Mouse (Mus musculus): ENCODE results near the gene Rbfox3. TPM values are rescaled to one million over a fixed set of nuclear protein-coding genes. Genes with fewer than 3 reads are reported as not detected.

Gene Rbfox3
- total RNA-seq, 2 experiments from 2014 or later = not detected

DNA sequence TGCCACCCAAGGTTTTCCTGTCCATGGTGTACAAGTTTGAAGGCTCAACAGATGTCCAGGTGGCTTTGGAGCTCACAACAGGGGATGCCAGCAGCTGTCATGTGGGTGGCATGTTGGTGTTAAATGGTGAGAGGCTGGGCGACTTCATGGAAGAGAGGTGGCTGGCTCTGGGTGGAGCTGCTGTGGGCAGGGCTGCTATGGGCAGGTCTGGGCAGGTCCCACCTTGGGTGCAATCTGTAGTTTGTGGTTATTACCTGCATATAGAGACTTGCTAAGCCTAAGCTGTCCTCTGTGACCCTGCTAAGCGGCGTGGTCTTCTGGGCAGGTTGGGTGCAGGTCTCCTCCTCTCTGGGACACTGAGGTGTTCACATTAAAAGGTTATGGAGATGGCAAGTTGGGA, 425.6 kb downstream of the Rbfox3 start:
- no peak for ATAC-seq (replicated peaks; ENCODE audit: poor library complexity)

DNA sequence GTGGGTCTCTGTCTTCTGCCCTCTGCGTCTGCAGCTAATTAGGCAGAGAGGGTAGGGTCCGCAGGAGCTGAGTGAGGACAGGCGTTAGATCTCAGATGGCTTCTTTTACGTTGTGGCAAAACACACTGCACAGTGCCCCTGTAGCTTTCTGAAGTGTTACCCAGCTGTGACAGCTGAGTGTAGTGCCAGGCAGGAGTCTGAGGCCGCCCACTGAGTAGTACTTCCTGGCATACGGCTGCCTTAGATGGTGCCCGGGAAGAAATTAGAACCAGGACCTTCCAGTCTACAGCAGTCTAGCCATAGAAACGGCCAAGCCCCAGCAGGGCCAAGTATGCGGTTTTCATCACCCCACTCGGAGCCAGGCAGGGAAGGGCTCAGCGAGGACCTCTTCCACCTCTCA, 426.1 kb downstream of the Rbfox3 start:
- ATAC-seq (replicated peaks; ENCODE audit: poor library complexity) = no peak

DNA sequence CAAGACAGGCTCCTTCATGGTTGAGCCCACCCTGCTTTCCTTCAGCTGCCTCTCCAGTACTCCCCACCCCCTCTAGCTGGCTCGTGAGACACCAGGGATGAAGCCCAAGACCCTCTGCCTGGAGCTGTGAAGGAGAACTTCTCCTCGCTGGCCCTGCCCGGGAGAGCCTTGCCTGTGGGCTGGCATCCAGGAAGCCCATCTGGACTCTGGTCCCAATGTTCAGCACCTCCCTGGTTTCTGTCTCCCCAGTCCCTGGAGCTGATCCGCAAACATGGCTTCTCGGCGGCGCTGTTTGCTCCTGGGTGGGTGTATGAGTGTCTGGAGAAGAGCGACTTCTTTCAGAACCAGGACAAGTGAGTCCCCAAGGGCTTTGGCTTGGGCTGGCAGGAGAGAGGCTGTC, 427.2 kb downstream of the Rbfox3 start:
- ATAC-seq (replicated peaks; ENCODE audit: poor library complexity) = no peak

DNA sequence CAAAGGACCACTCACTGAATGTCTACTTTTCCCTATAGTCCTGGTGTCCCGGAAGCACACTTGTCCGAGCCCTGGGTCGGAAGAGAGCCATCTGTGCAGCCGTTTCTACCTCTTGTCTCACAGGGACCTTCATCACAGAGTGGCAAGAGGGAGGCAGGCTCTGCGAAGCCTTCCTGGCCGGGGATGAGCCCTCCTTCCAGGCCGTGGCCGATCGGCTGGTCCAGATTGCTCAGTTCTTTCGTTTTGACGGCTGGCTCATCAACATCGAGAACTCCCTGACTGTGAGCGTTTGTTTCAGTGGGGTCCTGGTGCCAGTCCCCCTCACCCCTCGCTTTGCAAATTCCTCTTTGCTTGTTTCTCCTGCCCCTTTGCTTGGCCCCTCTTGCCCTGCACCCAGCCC, 429.6 kb downstream of the Rbfox3 start:
- no peak for ATAC-seq (replicated peaks; ENCODE audit: poor library complexity)

DNA sequence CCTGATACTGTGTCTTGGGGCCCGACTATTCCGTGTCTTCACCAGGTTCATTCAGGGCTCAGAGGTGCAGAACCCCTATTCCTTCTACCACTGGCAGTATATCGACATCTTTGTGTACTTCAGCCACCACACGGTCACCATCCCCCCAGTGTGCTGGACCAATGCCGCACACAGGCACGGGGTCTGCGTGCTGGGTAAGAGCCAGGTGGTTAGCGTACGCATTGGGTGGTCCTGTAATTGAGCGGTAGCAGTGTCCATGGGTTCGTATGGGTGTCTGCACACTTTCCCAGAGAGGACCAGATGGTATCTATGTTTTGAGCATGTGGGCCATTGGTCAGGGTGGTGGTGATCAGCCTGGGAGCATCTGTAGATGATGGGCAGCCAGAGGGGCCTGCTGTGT, 430.2 kb downstream of the Rbfox3 start:
- ATAC-seq (replicated peaks; ENCODE audit: poor library complexity) = no peak

DNA sequence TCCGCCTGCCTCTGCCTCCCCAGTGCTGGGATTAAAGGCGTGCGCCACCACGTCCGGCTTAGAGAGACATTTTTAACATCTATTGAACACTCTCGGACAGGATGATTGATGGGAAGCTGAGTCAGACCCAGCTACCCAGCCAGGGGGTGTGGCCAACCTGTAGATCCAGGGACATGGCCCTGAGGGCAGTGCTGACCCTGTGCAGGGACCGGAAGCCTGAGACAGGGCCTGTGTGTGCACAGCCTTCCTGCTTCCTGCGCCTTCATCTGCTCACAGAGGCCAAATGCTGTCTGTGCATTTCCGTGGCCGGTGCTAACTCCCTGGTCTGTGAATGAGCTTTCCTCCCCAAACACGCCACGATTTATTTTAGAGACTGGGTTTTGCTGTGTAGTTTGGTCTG, 431.6 kb downstream of the Rbfox3 start:
- no peak for ATAC-seq (replicated peaks; ENCODE audit: poor library complexity)

DNA sequence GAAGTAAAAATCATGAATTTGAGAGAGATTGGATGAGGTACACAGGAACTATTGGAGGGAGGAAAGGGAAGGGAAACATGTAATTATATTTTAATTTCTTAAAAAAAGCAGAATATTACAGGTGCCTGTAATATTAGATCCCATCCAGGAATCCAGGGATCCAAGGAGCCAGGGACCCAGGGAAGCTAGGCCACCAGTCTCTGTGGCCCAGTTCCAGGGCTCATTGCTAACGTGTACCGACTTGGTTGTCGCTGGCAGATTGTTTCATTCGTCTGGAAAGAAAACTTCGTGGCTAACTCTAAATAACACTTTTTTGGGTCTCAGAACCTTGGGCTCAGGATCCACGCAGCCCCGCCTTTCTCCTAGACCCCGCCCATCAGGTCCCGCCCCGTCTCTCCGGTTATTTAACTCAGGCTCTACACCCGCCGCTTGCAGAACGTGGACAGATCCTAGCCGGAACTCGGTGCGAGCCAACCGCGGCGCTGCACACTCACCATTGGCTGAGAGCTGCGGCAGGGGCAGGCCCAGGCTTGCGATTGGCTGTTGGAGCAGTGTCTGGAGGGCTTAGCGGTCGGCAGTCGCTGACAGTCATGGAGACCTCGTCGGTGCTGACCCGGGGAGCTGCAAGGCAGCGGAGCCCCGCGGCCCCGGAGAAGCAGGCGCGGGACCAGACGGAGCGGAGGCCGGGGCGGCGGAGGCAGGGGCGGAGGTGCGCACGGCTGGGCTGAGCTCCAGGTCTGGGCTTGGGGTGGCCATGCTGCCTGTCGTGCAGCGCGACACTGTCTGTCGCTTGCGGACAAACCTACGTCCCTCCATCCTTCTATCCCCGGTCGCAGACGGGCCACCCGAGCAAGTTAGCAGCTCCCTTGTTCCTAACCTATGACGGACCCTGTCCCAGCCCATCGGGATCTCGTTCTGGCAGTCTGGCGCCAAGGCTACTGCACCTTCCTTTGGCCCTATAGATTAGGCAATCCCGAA, 434.7 kb downstream of the Rbfox3 start, which contains the start of gene Engase:
Gene Engase, plus strand, starts transcription at position 434 of the 978 bp plus-strand sequence.
- peak; percentile 99 for ATAC-seq (replicated peaks; ENCODE audit: poor library complexity)

DNA sequence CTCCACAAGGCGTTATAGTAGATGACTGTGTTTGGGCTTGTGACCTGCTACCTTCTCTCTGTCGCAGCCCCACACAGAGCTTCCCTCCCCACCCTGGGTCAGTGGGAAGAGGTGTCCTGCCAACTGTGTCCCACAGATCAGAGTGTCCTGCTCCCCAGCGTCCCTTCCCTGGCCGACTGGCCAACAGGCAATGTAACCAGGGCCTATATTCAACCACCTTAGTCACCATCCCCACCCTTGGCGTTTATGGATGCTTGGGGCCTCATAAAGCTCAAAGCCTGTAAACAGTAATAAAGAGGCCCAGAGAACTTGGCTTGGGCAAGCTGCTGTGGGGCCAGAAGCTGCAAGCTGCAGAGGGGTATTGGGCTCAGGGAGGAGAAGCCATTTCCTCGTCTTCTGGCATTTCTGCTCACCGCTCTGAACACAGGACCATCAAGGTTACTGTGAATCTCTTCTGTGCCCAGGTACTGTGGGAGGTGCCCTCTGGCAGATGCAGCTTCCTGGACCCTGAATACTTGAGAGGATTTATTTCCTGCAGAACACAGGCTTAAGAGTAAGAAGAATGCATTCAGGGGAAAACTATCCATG, 435.8 kb downstream of the Rbfox3 start:
- no peak for ATAC-seq (replicated peaks; ENCODE audit: poor library complexity)

DNA sequence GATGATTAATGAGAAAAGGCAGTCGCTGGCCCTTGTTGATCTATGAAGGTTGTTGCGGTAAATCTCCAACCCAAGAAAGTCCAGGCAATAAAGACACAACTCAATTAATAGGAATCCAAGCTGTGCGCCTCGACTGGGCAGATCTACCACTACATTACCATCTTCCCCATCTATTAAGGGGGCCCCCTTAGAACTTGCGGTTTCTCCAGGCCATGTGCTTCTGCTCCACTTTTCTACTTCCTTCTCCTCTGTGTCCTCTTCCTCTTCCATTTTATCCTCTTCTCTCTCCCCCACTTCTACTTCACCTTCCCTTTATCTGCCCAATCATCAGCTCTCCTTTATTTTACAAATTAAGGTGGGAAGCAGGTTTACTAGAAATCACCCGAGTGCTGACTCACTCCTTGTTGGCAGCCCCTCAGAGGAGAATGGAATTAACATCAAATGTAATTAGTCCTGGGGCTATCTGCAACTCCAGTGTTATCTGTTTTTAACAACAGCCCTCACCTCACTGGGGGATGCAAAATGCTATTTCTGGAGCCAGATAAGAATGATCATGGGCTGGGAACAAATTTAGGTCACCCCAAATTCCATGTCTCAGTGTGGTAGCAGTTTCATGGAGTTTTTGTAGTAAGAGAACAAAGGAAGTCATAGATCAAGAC, 437.4 kb downstream of the Rbfox3 start:
- no peak for ATAC-seq (replicated peaks; ENCODE audit: poor library complexity)

DNA sequence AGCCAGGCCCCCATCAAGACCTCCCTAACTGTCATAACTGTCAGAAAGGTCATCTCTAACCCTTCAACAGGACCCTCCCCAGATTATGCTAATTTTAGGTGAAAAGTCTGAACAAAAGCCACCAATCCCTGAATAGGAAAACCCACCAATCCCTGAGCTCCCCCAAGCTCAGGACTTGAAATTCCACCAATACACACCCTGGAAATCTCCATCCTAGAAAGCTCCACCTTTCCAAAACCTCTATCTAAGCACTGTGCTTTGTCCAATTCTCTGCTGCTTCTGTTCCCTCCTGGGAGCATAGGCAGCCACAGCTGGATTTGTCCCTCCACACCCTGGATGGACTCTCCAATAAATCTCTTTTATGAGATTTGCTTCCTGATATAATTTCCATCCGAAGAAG, 438.2 kb downstream of the Rbfox3 start:
- ATAC-seq (replicated peaks; ENCODE audit: poor library complexity) = no peak

DNA sequence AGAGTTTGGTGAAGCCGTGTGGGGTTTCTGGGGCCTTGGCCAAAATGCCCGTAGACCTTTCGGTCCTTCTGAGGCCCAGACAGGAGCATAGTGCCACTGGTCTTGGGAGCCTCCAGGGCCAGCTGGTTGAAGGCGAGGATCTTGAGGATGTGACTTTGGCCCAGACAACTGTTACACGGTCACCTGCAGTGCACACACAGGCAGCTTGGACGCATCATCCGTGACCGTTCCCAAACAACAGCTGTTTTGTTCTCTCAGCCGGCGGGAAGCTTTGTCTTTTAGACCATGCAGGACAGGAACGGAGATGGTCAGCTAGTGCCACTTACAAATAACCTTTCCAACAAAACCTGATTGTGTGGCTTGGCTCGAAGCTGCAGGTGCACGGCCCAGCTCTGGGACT, 439.7 kb downstream of the Rbfox3 start:
- ATAC-seq (replicated peaks; ENCODE audit: poor library complexity) = no peak

DNA sequence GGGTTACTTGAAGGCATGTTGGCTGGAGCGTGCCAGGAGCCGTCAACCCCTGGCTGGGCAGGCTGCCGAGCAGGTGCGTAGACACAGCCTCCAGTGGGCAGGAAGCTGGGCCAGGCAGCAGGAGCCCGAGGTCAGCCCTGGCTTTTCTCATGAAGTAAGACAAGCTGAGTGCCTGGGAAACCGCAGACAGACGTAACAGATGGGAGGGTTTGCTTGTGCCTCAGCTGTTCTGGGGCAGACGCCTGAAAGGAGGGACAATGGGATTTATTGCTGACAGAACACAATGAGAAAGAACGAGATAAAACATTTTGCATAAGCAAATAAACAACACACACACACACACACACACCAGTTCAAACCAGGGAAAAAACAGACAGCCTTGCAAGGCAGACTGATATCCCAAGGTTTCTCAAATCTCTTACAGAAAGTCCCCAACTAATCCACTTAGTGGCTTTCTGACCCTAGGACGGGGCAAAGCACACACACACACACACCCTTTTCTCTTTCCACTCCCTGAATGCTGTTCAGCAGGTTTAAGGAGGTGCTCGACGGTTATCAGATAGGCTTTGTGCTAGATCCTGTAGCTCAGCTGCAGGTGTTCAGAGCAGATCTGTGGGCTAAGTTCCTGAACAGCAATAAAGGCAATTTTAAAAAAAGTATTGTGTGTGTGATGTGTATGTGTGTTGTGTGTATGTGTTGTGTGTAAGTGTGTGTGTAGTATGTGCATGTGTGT, 441.0 kb downstream of the Rbfox3 start:
- peak; percentile 71 for ATAC-seq (replicated peaks; ENCODE audit: poor library complexity)

DNA sequence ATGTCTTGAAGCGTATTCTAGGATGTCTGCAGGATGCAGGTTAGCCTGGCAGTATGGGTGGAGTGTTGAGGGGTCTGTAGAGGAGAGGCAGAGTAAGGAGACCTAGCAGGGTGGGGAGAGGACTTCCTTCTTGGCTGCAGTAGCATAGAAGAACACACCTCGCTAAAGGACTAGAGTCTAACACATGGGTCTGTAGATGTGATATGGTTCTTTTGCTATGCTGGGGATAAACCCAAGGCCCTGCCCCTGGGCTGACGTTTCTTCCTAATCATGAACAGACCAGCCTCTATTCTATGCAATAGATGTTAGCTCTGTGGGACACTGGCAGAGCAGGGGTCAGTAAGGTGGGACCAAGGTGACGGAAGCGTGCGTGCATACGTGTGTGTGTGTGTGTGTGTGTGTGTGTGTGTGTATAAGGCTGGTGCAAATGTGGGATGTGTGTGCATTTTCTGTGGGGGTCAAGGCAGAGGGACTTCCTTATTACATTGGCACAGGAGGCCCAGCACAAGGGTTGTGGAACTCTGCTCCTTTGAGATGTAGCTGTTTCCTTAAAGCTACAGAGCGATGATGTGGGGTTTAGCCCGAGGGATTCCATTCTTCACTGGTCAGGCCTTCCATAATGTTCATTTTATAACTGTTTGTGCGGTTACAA, 441.8 kb downstream of the Rbfox3 start:
- ATAC-seq (replicated peaks; ENCODE audit: poor library complexity) = peak; percentile 10; the same call in 1 of the 2 replicates

DNA sequence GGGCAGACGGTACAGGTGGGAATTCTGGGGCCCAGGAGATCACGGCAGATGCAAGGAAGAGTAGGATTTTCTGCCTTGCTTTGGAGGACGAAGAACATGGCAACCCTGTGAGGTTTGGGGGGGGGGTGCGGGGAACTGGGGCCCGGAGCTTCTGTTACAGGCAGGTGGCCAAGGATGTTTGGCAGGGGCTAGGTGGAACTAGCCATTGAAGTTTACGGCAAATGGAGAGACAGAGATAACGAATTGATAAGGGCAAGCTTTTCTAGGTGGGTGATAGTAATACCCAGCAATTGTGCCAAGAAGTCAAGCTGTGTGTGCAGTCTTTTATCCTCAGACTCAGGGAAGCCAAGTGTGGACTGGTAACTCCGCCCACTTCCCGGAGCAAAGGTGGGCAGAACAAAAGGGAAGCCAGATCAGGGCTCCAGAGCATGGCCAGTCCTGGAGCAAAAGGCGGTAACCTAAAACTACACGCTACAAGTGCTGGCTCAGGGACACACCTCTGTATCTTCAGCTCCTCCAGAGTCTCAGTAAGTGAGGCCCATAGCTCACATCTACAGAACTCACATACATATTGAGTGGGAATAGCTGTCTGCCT, 443.9 kb downstream of the Rbfox3 start:
- peak; percentile 61 for ATAC-seq (replicated peaks; ENCODE audit: poor library complexity)

DNA sequence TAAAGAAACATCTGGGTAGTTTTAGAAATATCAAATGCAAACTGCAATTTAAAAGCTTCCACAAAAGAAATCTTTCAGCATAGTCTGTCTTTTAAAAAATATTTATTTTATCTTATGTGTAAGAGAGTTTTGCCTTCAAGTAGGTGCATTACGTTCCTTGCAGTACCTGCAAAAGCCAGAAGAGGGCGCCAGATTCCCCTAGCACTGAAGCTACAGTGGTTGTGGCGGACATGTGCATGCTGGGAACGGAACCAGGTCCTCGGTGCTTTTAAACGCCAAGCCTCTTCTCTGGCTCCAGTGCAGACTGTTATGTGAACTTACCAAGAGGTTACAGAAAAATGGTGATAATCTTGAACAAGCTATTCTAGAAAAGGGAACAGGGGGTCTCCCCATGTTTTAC, 451.1 kb downstream of the Rbfox3 start:
- ATAC-seq (replicated peaks; ENCODE audit: poor library complexity) = 0 out of 2 replicates have a peak, but pooled peaks have one; percentile 35

DNA sequence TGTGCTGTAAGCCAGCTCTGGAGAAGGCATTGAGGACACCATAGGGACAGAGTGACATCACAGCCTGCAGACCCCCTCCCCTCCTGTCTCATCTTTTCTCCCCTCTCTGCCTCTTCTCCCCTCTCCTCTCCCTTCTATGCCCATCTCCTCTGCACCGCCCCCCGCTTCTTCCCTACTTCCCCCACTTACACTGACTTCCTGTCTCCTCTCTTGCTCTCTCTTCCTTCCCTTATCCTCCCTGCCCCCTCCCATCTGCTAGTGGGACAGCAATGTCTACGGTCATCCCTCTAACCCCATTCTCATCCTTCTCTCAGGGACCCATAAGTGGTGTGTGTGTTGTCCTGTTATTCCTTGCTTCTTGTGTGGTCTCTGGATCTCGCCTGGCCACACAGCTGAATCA, 451.9 kb downstream of the Rbfox3 start:
- peak; percentile 52 for ATAC-seq (replicated peaks; ENCODE audit: poor library complexity)

DNA sequence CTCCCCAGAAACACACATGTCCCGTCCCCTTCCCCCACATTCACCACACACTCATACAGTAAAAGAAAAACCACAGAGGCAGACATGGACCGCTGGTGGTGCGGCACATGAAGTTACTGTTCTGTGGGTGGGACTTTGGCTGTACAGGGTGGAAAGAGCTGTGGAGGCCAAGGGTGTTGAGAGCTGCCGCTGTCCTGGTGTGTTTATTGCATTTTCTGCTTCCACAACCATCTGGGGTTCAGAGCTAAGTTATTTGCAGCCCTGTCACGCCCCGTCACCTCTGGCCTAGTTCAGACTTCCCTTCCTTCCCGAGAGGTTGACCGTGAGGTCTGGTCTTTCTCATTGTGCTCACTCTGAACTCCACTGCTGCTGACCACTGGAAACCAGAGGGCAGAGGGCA, 452.3 kb downstream of the Rbfox3 start:
- ATAC-seq (replicated peaks; ENCODE audit: poor library complexity) = peak; percentile 34

DNA sequence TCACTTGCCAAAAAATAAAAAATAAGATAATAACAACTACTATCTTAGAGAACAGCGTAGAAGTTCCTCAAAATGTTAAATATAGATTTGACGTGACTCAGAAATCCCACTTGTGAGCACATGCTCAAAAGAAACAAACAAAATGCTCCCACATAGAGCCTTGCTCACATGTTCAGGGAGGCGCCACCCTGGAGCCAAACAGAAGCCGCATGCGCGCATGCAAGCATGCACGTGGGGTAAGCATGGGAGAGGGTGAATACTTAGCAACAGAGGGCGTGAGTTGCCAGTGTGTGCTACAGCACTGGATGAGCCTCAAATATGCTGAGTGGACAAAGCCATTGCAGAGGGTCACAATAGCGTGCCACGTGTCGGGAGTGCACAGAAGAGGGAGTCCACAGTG, 454.5 kb downstream of the Rbfox3 start:
- peak; percentile 18; the same call in 1 of the 2 replicates for ATAC-seq (replicated peaks; ENCODE audit: poor library complexity)

DNA sequence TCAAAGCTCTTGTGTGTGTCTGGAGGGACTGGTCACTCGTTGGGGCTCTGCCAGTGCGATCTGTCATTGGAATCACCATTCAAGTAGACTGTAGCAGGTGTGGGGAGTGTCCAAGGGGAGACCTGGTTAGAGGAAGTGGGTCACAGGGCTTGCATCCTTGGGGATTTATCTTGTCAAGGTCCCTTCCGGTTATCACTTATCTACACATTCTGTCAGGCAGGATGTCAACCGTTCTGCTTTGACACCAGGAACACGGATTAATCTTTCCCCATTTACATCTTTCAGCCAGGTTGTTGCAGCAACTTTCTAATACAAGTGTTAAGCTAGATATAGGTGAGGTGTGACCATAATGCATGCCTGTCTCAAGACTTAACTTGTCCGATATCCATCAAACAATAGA, 455.6 kb downstream of the Rbfox3 start:
- ATAC-seq (replicated peaks; ENCODE audit: poor library complexity) = no peak
